Mouse (Mus musculus): ENCODE results near the gene Zfp526.

GRCm38 (mm10) chr7:25235526-25235925, 14.3 kb downstream of the Zfp526 start:
- TF ChIP-seq CTCF (IDR thresholded peaks at IDR 0.05; ENCODE audit: borderline replicate concordance, insufficient read depth, low read length) (no peak), POLR2A (IDR thresholded peaks at IDR 0.05; ENCODE audit: low read depth, low read length) (no peak)

Measured in embryonic fibroblast, embryonic 13.5 days (primary cell).